Mouse (Mus musculus) 3T3-L1 (cell line): Measurements from ENCODE around the gene Malrd1.
"Not testable (repeated sequence)": the region's sequence is repeated elsewhere in the genome, so short reads cannot be mapped to it uniquely, and the experiment has no call there.

Experiments used
- DNase-seq: peaks from one replicate; pipeline ENCODE4 v3.0.0-alpha.2; 2015; ENCODE audit warnings: low read depth, low spot score

Malrd1 gene

GRCm38 (mm10) chr2:15526241-15526924 is at the start of gene Malrd1:
TSS of gene Malrd1 (plus strand) at chr2:15526479.
- no peak for DNase-seq

- no peak for DNase-seq
Observed at GRCm38 (mm10) chr2:15538643-15539042, 12.4 kb downstream of the Malrd1 start.

DNA sequence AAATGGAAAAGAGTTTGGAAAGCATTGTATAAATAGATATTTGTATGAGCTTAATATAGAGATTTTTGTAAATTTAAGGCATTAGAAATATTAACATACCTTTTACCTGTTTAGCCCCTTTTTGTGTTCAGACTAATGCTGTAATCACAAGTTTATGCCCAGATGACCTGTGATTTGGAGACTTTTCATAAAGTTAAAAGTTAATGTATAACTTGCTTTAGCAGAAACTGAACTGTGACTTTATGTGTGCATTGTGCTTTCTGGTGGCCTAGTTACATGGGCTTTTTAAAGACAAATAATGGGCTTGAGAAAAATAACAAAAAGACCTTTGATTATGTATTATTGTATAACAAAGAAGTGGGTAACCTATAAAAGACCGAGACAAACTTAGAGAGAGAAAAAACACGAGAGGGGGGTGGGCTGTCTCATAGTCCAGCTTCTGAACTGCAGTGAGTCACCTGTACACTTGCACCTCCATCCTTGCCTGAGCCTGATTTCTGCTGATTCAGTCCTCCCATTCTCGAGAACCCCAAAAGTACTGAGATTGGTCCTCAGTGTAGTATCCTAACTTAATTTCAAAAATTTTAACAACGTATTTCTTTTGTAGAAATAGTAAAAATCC is 87.2 kb downstream of the Malrd1 start:
- no peak for DNase-seq

- DNase-seq = no peak
Observed at GRCm38 (mm10) chr2:15614026-15614425, 87.7 kb downstream of the Malrd1 start.

DNA sequence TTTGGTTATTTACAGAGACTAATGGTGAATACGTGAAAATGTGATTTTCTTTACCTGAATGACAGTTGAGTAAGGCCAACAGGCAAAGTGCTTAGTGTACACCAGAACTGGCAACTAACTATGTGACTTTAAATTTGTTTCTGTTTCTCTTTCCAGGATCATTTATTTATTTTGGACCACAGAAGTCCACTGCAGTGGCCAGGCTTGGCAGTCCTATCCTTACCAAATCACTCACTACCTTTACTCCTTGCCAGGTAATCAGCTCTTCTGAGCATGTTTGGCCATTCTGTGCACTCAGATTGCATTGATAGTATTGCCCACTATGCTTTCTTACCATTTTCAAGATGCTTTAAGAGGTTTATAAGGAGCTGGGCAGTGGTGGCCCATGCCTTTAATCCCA is 109.5 kb downstream of the Malrd1 start:
- no peak for DNase-seq

GRCm38 (mm10) chr2:15643864-15644263 is 117.6 kb downstream of the Malrd1 start:
- no peak for DNase-seq

GRCm38 (mm10) chr2:15656388-15656787 is 130.1 kb downstream of the Malrd1 start:
- DNase-seq = no peak

DNA sequence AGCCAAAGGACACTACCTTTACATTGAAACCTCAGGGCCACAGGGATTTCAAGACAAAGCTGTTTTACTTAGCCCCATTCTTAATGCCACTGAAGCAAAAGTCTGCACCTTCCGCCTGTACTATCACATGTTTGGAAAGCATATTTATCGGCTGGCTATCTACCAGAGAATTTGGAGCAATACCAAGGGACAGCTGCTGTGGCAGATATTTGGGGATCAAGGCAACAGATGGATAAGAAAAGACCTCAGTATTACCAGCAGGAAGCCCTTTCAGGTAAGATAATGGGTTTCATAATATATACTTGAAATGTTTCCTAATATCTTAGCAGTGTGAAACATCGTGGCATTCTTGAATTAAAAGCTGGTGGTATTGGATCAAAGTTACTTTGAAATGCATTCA is 176.7 kb downstream of the Malrd1 start:
- DNase-seq = no peak

DNA sequence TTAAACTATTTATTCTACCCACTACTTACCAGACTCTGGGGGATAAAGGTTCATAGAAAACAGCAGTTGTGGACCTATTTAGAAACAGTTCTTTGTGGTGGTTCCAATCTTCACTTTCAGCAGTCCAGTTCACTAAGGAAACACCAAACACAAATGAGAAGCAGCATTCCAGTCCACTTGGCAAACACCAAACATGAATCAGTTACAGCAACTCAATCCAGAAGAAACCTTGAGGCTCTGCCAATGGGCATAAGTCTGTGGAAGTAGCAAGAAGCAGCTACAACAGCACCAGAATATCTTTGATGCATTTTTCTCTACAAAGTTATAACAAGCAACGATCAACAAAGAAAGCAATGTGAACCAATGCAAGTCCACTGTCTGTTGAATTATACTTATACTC is 214.7 kb downstream of the Malrd1 start:
- DNase-seq = no peak

DNA sequence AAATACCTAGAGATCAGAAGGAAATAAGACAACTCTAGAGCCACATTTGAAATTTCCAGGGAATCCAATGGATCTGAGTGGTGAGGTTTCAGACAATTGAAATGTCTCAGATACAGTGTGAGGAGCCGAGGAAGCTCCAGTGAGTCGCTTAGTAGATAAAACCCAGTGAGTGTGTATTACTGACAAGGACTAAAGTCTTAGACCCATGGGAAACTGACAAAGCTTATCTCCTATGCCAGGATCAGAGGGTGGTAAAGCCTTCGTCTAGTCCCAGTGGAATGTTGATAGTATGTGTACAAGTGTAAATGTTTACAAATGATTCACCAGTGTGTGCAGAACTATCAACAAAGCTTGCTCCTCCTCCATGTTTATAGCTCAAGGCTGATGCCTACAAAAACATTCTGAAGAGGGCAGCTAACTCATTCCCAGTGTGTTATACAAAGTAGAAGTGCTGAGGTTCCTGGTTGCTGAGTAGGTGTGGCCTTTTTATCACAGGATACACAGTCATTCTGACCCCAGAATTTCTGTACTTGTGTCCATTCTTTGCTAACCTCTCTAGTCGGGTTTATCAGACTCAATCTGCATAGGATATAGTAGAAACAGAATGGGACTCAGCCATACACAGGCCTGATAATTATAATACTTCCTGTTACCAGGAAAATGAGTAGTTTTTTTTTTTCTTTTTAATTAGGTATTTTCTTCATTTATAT is 218.9 kb downstream of the Malrd1 start:
- DNase-seq = no peak

GRCm38 (mm10) chr2:15784818-15785217 is 258.5 kb downstream of the Malrd1 start:
- no peak for DNase-seq

- DNase-seq = no peak
Observed at GRCm38 (mm10) chr2:15815724-15816123, 289.4 kb downstream of the Malrd1 start.

- no peak for DNase-seq
Observed at GRCm38 (mm10) chr2:15869380-15869779, 343.1 kb downstream of the Malrd1 start.

GRCm38 (mm10) chr2:15893418-15894120 is 367.3 kb downstream of the Malrd1 start:
- no peak for DNase-seq

DNA sequence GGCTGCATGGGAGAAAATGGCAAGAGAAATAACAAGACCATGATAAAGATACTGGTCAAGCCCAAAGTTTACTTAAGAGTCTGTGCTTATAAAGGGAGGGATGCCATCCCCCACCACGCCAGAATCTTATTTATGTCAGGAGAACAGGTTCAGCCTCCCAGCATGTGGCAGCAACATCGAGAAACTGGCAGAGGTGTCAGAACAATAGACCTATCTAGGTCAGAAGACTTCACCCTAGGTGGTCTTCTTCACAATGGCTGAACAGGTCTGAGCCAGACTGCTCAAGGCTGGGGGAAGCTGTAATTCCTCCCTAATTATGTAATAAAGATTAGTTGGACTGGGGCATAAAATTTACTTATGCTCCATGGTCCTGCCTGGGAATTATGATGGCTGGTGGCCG is 399.2 kb downstream of the Malrd1 start:
- no peak for DNase-seq

- no peak for DNase-seq
Observed at GRCm38 (mm10) chr2:15926041-15926440, 399.8 kb downstream of the Malrd1 start.

DNA sequence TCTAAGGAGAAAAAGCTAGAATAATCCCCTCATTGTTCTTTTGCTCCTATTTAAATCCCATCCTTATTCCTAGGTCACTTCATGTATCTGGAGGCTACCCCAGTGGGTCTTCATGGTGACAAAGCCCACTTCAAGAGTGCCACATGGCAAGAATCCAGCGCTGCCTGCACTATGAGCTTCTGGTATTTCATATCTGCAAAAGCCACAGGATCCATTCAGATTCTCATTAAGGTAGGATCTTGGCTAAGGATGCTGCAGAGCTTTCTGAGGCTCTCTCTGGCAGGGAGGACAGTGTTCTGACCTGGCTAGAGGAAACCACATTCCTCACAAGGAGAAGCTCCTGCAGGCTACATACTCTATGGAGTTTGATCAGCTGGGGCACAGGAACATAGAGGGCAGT is 405.2 kb downstream of the Malrd1 start:
- DNase-seq = no peak

- no peak for DNase-seq
Observed at GRCm38 (mm10) chr2:15931924-15932323, 405.6 kb downstream of the Malrd1 start.

DNA sequence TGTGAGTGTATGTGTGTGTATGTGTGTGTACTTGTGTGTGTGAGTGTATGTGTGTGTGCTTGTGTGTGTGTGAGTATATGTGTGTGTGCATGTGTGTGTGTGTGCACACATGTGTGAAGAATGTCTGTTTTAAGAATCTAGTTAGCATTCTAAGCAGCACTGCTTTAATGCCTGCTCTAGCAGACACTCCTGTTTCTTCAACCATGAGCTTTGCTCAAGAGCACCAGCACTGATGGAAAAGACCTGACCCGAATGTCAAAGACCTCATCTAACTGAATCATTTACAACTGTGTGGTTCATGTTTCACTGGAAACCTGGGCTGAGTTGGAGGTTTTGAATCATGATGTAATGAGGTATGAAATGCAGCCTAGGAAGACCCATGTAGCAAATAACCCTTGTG is 406.1 kb downstream of the Malrd1 start:
- no peak for DNase-seq

- DNase-seq = no peak
Observed at GRCm38 (mm10) chr2:16002925-16003324, 476.6 kb downstream of the Malrd1 start.

DNA sequence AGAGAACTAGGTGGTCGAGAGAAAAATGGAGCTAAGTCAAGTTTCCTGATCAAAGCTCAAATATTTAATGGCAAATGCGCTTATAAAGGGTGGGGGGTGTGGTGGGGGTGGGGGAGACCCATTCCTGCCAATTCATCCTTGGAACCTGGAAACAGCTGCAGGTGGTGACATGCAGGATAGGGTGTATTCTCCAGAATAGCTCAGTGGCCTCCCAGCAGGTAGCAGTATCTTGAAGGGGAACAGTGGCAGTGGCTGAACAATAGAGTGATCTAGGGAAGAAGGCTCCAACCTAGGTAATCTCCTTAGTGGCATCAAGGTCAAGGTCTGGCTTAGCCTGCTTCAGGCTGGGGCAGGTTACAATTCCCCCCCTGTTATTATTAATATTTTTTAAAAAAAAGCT is 490.8 kb downstream of the Malrd1 start:
- not testable (repeated sequence) for DNase-seq

DNA sequence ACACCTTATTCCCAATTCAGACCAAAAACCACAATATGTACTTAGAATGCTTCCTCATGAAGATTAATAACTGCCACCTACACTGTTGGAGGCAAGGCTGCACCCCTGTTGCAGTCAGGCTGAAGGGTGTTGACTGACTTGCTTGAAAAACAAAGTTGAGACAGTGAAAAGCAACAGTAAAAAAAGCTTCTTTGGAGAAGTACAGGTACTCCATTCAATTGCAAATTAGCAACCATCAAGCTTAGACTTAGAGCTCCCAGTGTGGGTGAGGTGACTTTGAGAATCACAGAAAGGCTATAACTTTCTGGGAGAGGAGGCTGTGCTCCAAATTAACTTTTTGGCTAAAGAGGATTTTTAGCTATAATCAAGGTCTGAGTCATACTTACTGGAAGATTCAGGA is 491.4 kb downstream of the Malrd1 start:
- DNase-seq = not testable (repeated sequence)
